Mouse (Mus musculus) bone marrow macrophage, adult 2 months (primary cell): ENCODE results near the gene Them7.

Experiments used
- CTCF ChIP-seq: IDR thresholded peaks from 2 replicates; pipeline ENCODE4 v1.5.1; 2012; ENCODE audit warnings: low read depth, mild to moderate bottlenecking, low read length, moderate library complexity
- POLR2A ChIP-seq: IDR thresholded peaks from 2 replicates; pipeline ENCODE4 v1.6.1; 2012; ENCODE audit warnings: mild to moderate bottlenecking, low read depth, low read length, borderline replicate concordance

DNA sequence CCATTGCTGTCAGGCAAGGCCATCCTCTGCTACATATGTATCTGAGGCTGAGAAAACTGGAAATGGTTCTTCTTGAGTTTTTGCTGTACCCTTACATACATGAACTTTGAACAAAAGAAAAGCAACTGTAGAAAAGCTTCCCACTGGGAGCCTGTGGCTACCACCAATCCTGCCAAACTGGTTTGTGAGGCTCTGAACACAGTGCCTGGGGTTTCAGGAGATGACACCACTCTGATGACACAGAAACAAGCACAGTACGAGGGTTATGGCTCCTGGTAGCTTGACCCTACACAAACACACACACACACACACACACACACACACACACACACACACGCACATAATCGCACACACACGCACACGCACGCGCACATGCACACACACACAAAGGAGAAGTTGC is 151.1 kb downstream of the Them7 start:
- TF ChIP-seq CTCF: no peak
- TF ChIP-seq POLR2A: no peak
